Mouse (Mus musculus) hindbrain, embryonic 13.5 days (tissue): ENCODE measurements at regions not wholly inside any gene's neighbourhood (a gene's known extent, or its start where the extent isn't known, plus 50 kb on each side); places are given as distances from the start of the nearest gene placed in this dataset.

ENCODE experiments used
- ATAC-seq: fragments of 200-750 bp; cut with Nextera tagmentation; 2 replicates; pipeline ENCODE4 v1.8.0; 2017; ENCODE audit warnings: moderate TSS enrichment; ENCODE audit not compliant: low FRiP score
- H3K27ac ChIP-seq: fragments of 300-500 bp; sonication (generic); 2 replicates; pipeline ENCODE4 v1.5.1; 2015; ENCODE audit warnings: inconsistent platforms, mild to moderate bottlenecking, moderate library complexity
- H3K27me3 ChIP-seq: fragments of 300-500 bp; sonication (generic); 2 replicates; pipeline ENCODE4 v1.6.1; 2015; ENCODE audit warnings: mild to moderate bottlenecking, inconsistent platforms
- H3K36me3 ChIP-seq: fragments of 300-500 bp; sonication (generic); 2 replicates; pipeline ENCODE4 v1.6.1; 2015; ENCODE audit warnings: mild to moderate bottlenecking, inconsistent platforms
- H3K4me1 ChIP-seq: fragments of 300-500 bp; sonication (generic); replicated peaks from 2 replicates; pipeline ENCODE4 v1.6.1; 2015; ENCODE audit warnings: inconsistent platforms
- H3K4me2 ChIP-seq: fragments of 300-500 bp; sonication (generic); 2 replicates; pipeline ENCODE4 v1.6.1; 2015; ENCODE audit warnings: inconsistent platforms, mild to moderate bottlenecking, moderate library complexity
- H3K4me3 ChIP-seq: fragments of 300-500 bp; sonication (generic); 2 replicates; pipeline ENCODE4 v1.5.1; 2015; ENCODE audit warnings: mild to moderate bottlenecking, inconsistent platforms
- H3K9ac ChIP-seq: fragments of 300-500 bp; sonication (generic); 2 replicates; pipeline ENCODE4 v1.6.1; 2015; ENCODE audit warnings: mild to moderate bottlenecking, inconsistent platforms
- H3K9me3 ChIP-seq: fragments of 300-500 bp; sonication (generic); 2 replicates; pipeline ENCODE4 v1.6.1; 2016; ENCODE audit warnings: inconsistent platforms
- WGBS: fragments of 180-500 bp; shearing (Covaris S2); methylation state at CpG from one replicate; pipeline ENCODE4 v1.1.7; 2015; 5-methylcytosine and 5-hydroxymethylcytosine counted together

DNA sequence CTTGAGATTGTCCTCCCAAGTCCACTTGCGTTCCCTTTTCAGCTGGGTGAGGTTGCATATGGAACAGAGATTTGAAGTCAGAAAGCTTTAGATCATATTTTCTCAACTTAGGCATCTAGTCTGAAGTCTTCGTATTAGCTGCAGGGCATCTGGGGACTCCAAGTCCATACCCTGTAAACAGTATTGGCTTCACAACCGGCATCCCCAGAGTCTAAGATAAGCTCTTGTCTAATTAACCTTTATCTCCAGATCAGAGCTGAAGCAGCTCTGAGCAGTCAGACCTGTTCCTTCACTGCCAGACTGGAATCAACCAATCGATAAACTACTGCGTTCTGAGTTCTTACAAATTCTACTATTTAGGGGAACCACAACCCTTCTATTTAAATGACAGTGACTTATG, 422.6 kb upstream of the Gulo start:
- no peaks in the 10 kb centered on the region for H3K36me3 ChIP-seq
- 86% methylated on average over 5 of the region's 5 CpGs for WGBS
- H3K9ac ChIP-seq, result no peak overlapping the region
- no peak for ATAC-seq
- H3K27ac ChIP-seq, result no peak overlapping the region
- no peaks in the 10 kb centered on the region; the same call in 1 of the 2 replicates for H3K9me3 ChIP-seq
- H3K4me3 ChIP-seq, result no peak overlapping the region
- H3K4me1 ChIP-seq, result 0 out of 2 replicates have a peak, but pooled peaks cover 3% of the 10 kb centered on the region
- no peak overlapping the region for H3K4me2 ChIP-seq
- no peaks in the 10 kb centered on the region for H3K27me3 ChIP-seq

DNA sequence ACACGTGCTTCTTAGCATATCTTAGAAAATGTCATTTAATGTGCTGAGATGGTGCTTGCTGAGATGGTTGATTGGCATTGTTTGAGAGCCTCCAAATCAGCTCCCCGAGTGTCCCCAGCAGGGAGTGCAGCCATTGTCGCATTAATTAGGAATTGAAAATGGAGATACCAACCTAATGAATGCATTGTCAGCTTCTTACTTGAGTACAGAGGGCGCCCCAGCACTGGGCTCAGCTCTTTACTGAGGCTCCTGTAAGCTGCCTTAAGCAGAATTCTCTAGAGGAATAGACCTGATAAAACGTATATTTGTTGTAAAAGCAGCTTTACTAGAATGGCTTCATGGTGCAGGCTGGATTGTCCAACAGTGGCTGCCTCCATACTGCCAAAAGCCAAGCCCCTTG, 415.1 kb upstream of the Gulo start:
- peaks cover 25% of the 10 kb centered on the region for H3K4me1 ChIP-seq
- H3K4me3 ChIP-seq, result no peak overlapping the region
- no peak overlapping the region for H3K27ac ChIP-seq
- WGBS, result 6% methylated on average over 5 of the region's 5 CpGs
- no peak for ATAC-seq
- no peaks in the 10 kb centered on the region for H3K27me3 ChIP-seq
- no peaks in the 10 kb centered on the region for H3K9me3 ChIP-seq
- H3K9ac ChIP-seq, result no peak overlapping the region
- no peak overlapping the region for H3K4me2 ChIP-seq
- no peaks in the 10 kb centered on the region for H3K36me3 ChIP-seq
